Mouse (Mus musculus): ENCODE measurements around the gene Shf.
A peak's percentile ranks its signal among the peaks of the same experiment; 100 is the strongest.
"Not testable (repeated sequence)": the region's sequence is repeated elsewhere in the genome, so short reads cannot be mapped to it uniquely, and the experiment has no call there.

Shf gene

DNA sequence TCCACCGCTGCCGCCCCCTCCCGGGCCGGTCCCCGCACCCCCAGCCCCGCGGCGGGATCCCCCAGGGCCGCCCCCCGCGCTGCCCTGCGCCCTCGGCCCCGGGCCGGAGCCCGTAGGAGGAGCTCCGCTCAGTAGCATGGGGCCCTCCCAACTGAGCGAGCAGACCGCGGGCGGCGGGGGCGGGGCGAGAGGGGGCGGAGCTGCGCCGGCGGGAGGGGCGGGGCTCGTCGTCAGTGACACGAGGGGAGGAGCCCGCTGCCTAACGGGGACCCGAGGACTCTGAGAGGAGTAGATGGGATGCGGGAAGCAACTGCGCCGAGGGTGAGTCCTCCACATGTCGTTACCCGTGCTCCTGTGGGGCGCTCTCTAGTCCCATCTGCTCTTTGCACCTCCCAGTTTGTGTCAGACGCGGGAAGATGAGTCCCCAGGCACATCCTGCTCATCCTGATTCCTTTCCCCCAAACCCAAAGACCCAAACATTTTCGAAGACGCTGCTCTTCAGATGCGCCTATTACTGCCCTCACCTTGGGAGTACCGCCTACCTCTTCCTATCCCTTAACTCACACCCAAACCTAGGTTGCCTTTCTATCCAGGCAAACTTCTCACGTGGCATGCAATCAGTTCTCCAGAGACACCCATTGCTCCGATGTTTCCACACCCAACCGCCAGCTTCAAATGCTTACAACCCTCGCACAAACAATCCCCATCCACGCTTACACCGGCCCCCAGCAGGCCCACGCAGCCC is at the start of gene Shf:
Gene Shf, minus strand, starts transcription at position 168 of the 745 bp plus-strand sequence.
- peak; percentile 89 for DNase-seq (ENCODE audit: low spot score)

- DNase-seq (ENCODE audit: low spot score) = no peak
These were observed 40.0 kb upstream of the Shf start for GRCm38 (mm10) chr2:122408928-122409327.

GRCm38 (mm10) chr2:122407607-122408006 is 38.6 kb upstream of the Shf start:
- DNase-seq (ENCODE audit: low spot score) = no peak

DNA sequence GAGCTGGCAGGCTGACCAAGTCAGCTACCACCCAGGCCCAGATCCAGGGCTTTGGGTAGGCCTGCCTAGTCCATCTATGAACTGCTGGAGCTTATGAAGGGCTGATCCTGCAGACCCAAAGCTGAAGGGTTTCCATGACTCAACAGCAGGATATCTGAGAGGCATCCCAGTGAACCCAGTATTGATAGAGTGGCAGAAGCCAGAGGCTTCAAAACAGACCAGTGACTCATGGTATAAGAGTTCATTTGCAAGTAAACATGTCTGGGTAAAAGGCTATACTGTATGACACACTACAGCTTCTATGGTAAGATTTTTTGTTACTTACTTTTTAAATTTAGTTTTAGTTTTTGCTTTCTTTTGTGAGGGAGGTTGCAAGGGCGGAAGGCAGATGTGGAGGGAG is 27.2 kb upstream of the Shf start:
- DNase-seq (ENCODE audit: low spot score) = no peak

- DNase-seq (ENCODE audit: low spot score) = not testable (repeated sequence)
These were observed 18.2 kb upstream of the Shf start for GRCm38 (mm10) chr2:122387135-122387534.

DNA sequence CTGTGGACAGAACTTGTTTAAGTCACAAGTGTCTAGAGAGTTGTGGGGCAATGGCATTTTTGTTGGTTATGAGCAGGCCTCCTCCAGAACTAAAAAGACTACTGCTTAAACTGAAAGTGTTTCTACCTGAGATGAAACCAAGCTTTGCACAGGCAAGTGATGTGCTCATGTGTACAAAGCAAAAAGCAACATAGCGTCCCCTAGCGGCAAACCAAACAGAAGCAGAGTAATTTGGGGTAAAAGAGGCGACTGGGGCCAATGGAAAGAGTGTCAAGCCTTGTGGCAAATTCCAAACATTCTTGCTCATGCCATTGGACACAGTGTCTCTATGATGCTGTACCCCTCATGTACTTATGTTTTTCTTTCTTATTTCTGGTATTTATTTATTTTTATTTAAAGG is 16.1 kb upstream of the Shf start:
- DNase-seq (ENCODE audit: low spot score) = no peak

- DNase-seq (ENCODE audit: low spot score) = no peak
These were observed 13.2 kb upstream of the Shf start for GRCm38 (mm10) chr2:122382121-122382520.

DNA sequence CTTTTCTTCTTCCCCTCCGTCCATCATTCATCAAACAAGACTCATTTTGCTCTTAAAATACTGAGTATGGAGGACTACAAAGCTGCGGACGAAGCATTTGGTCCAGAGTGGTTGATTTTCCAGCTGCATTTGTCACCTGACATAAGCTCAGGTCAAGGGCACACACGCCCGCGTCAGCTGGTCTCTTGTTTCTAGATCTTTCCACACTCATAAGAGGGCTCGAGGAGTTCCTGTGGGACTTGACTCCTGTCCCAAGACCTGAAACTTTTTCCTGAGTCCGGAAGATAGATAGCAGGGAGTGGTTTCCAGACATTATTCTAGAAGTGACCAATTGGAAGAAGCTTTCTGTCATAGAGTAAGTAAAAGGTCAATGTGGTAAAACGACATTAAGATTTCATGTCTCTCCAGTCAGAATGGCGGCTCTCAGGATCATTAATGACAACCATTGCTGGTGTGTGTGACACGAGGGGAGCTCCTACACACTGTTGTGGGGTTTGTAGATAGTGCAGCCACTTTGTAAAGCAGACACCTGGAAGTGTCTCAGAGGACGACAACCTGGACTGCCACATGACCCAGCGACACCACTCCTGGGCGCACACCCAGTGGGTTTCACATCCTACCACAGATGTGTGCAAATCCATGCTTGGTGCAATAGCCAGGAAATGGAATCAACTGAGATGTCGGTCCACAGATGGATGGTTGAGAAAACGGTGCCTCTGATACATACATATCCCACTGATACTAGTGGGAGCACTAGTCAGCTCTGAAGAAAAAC is 12.6 kb upstream of the Shf start:
- DNase-seq (ENCODE audit: low spot score) = no peak

- DNase-seq (ENCODE audit: low spot score) = peak; percentile 87
These were observed 11.9 kb upstream of the Shf start for GRCm38 (mm10) chr2:122380768-122381311.

GRCm38 (mm10) chr2:122379292-122379650 is 10.3 kb upstream of the Shf start:
- no peak for DNase-seq (ENCODE audit: low spot score)

GRCm38 (mm10) chr2:122378421-122379291 is 9.7 kb upstream of the Shf start:
- peak; percentile 85 for DNase-seq (ENCODE audit: low spot score)

GRCm38 (mm10) chr2:122377751-122378246 is 8.8 kb upstream of the Shf start:
- DNase-seq (ENCODE audit: low spot score) = peak; percentile 93

DNA sequence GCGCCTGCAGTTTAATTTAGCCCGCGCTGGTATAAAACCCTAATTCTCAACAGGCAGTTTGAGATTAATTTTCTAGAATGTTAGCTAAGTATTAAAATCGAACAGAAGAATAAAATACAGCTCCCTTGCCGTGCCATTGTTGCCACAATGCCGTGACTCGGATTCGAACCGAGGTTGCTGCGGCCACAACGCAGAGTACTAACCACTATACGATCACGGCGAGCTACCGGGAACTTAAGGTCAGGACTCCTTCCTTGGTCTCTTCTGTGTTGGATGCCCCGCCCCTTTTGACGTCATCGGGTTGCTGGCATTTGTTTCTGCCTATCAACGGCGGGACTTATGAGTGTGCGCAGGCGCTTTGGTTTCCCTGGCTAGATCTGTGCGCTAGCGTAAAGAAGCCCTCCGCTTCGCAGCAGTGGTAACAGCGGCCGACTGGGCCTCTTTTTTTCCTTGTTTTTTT is 8.3 kb upstream of the Shf start:
- DNase-seq (ENCODE audit: low spot score) = peak; percentile 98

DNA sequence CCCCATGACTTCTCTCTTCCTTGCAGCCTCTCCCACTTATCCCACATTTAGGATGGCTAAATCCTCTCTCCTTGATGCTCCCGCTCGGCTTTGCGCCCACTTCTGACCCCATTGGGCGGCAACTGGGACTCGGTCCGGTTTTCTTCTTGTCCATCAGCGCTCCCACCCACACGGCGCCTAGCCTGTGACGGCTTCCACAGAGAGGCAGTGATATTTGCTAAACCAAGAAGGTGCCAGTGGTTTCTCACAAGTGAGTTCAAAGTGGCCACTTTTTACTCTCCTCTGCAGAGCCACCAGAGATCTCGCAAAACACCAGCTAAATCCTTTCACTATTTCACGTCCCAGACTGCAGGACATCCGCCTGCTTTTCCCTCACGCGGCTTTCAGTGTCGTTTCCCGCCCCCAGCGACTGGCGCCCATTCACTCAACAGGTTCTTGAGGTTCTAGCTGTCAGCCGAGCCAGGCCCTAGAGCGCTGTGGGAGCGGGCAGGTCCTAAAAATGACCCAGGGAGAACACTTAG is 7.1 kb upstream of the Shf start:
- peak; percentile 79 for DNase-seq (ENCODE audit: low spot score)

- peak; percentile 99 for DNase-seq (ENCODE audit: low spot score)
These were observed 6.5 kb upstream of the Shf start for GRCm38 (mm10) chr2:122375391-122375991.

GRCm38 (mm10) chr2:122374666-122375331 is 5.8 kb upstream of the Shf start:
- DNase-seq (ENCODE audit: low spot score) = peak; percentile 56

- DNase-seq (ENCODE audit: low spot score) = peak; percentile 23
These were observed 5.0 kb upstream of the Shf start for GRCm38 (mm10) chr2:122374012-122374411.

- DNase-seq (ENCODE audit: low spot score) = no peak
These were observed 3.6 kb upstream of the Shf start for GRCm38 (mm10) chr2:122372541-122372940.

GRCm38 (mm10) chr2:122372067-122372466 is 3.1 kb upstream of the Shf start:
- no peak for DNase-seq (ENCODE audit: low spot score)

GRCm38 (mm10) chr2:122370101-122370750 is 1.3 kb upstream of the Shf start:
- no peak for DNase-seq (ENCODE audit: low spot score)

Measured in embryo, embryonic 10.5 days (tissue).